Mouse (Mus musculus) left cerebral cortex, postnatal 36 days (tissue): ENCODE results near the gene Ing5. TPM values are rescaled to one million over a fixed set of nuclear protein-coding genes. Genes with fewer than 3 reads are reported as not detected.
"Not testable (repeated sequence)": the region's sequence is repeated elsewhere in the genome, so short reads cannot be mapped to it uniquely, and the experiment has no call there.

ENCODE experiments used
- DNase-seq, 2 experiments: peaks; one replicate each; pipeline ENCODE4 v3.0.0; 2021 to 2022; ENCODE audit warnings: low spot score in 2 of 2, mixed read lengths in 1 of 2
- intact Hi-C: fragments of 180-260 bp; cut with DNase I; formaldehyde crosslinking; loops from one replicate; pipeline ENCODE4 v1.15.1; 2025
- total RNA-seq, 2 experiments: library from RNA; stranded (reverse); gene quantifications; 2 replicates each; pipeline ENCODE4 v1.2.3; 2021

Gene Ing5
- total RNA-seq, 2 experiments from 2014 or later = 11.0 to 12.2 TPM

DNA sequence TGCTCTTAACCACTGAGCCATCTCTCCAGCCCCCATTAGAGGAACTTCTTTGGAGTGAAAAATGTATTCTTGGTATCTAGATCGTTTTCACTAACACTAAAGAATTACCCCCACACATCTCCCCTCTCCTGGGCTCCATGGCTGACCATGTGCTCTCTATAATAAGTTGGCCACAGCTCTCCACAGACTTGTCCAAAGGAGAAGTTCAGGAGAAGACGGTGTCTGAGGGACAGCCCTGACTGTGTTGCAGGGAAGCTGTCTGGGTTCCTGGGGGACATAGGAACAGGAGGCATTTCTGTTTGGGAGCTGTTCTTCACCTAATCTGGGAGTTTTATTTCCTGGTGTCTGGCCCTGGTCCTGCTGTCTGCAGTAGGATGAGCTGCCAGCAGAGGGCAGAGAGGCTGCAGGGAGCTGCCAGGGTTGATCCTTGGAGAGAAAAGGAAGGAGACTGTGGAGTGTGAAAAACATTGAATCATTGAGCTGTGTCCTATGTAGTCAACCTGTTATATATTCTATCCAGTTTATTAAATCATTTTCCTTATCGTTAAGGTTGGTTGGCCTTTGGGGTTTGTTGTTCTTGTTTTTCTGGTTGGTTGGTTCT is 42.1 kb downstream of the Ing5 start:
- DNase-seq, intact Hi-C loops: not testable (repeated sequence)

DNA sequence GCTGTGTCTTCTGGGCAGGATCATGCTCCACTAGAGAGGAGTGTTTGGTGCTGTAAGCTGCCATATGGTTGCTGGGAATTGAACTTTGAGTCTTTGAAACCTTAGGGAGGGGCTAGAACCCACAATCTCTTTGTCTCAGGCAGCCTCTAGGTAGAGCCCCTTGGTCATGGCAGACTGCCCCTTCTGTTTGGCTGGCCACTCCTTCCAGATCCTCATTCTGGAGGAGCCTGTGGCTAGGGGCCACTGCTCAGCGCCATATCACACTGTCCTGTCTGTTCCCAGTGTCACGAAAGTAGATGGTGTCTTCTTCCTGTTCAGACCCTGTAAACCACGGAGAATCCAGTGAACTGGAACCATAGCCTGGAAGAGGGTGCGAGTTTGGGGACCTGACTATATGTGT is 52.0 kb downstream of the Ing5 start:
- intact Hi-C loops = loop anchor here (2.0 kb wide), 1 partner anchor 65 kb away; no protein-coding TSS in a partner anchor
- not testable (repeated sequence) for DNase-seq

DNA sequence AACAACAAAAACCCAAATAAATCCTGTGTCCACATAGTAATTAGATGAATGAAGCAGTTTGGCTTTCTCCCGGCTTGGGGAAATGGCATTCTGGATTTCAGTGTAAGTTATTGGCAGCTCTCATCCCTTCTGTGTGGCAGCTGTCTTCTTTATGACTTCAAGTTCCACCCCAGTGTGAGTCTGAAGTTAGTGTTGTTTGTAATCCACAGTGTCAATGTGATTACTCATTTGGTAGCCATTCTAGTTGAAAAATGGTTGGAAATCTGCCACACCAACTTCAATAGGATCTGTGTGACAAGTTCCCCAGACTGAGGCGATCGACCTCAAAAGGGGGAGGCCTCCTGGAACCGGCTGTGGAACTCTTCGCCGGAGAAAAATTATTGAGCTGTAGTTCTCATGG is 53.6 kb downstream of the Ing5 start:
- intact Hi-C loops = loop anchor here (2.0 kb wide), 1 partner anchor 63 kb away; no protein-coding TSS in a partner anchor
- DNase-seq = no peak

- intact Hi-C loops = loop anchor here (2.0 kb wide), 1 partner anchor 63 kb away; no protein-coding TSS in a partner anchor
Measured at GRCm38 (mm10) chr1:93857991-93858390, 54.2 kb downstream of the Ing5 start.

GRCm38 (mm10) chr1:93859619-93860018 is 55.9 kb downstream of the Ing5 start:
- intact Hi-C loops = no loop called here
- DNase-seq = no peak

More at GRCm38 (mm10) chr1:93857991-93858390, 54.2 kb downstream of the Ing5 start:
- DNase-seq = no peak

GRCm38 (mm10) chr1:93861048-93861447 is 57.3 kb downstream of the Ing5 start, which contains the start of gene Gal3st2:
Gene Gal3st2, plus strand, starts transcription at chr1:93861306.
- intact Hi-C loops, DNase-seq: not testable (repeated sequence)

Other genes with a start within 250 kb of the Ing5 start
- 100 to 1,000 TPM; 370 to 405 TPM for gene Stk25, start 145.3 kb upstream of the Ing5 start, total RNA-seq
- 10 to 100 TPM; 28.3 to 33.2 TPM for gene Bok, start 118.3 kb upstream of the Ing5 start, total RNA-seq
- gene Atg4b, start 52.5 kb upstream of the Ing5 start, total RNA-seq = 10 to 100 TPM; 75.4 to 88.1 TPM
- gene Thap4, start 49.1 kb upstream of the Ing5 start, total RNA-seq = 10 to 100 TPM; 36.0 to 39.0 TPM
- gene Dtymk, start 2.0 kb upstream of the Ing5 start, total RNA-seq = 10 to 100 TPM; 47.7 to 50.3 TPM
- gene D2hgdh, start 20.9 kb downstream of the Ing5 start, total RNA-seq = 10 to 100 TPM; 12.7 to 15.3 TPM
- gene Gal3st2, start 57.3 kb downstream of the Ing5 start, total RNA-seq = under 1 TPM; 0.12 to 0.16 TPM
- under 1 TPM; 0.16 to 0.20 TPM for gene Gal3st2b, start 114.3 kb downstream of the Ing5 start, total RNA-seq
- gene Gal3st2c, start 186.5 kb downstream of the Ing5 start, total RNA-seq = under 1 TPM; 0.05 TPM
- gene Neu4, start 216.5 kb downstream of the Ing5 start, total RNA-seq = 1 to 10 TPM; 8.8 to 9.6 TPM
- gene Pdcd1, start 248.6 kb downstream of the Ing5 start, total RNA-seq = under 1 TPM in 1 of 2 experiments, not detected in 1; 0.15 TPM